Mouse (Mus musculus) stomach, postnatal 0 days (tissue): ENCODE measurements around the gene Dpm2. TPM values are rescaled to one million over a fixed set of nuclear protein-coding genes. Genes with fewer than 3 reads are reported as not detected.

ENCODE experiments used
- ATAC-seq: fragments of 200-750 bp; cut with Nextera tagmentation; 2 replicates; pipeline ENCODE4 v1.8.0; 2017; ENCODE audit not compliant: low FRiP score, low TSS enrichment
- DNase-seq: peaks from one replicate; pipeline ENCODE4 v3.0.0-alpha.2; 2016; ENCODE audit warnings: low spot score
- H3K27ac ChIP-seq: fragments of 300-500 bp; sonication (generic); replicated peaks from 2 replicates; pipeline ENCODE4 v1.5.1; 2014; ENCODE audit warnings: mild to moderate bottlenecking, control low read depth
- H3K27me3 ChIP-seq: fragments of 300-500 bp; sonication (generic); 2 replicates; pipeline ENCODE4 v1.6.1; 2014; ENCODE audit warnings: low read length; ENCODE audit not compliant: control insufficient read depth, insufficient read depth
- H3K36me3 ChIP-seq: fragments of 300-500 bp; sonication (generic); 2 replicates; pipeline ENCODE4 v1.6.1; 2014; ENCODE audit warnings: low read length, mixed read lengths; ENCODE audit not compliant: control insufficient read depth, insufficient read depth
- H3K4me1 ChIP-seq: fragments of 300-500 bp; sonication (generic); replicated peaks from 2 replicates; pipeline ENCODE4 v1.6.1; 2014; ENCODE audit warnings: antibody characterized with exemption; ENCODE audit not compliant: control insufficient read depth, insufficient read depth
- H3K4me2 ChIP-seq: fragments of 300-500 bp; sonication (generic); replicated peaks from 2 replicates; pipeline ENCODE4 v1.6.1; 2014; ENCODE audit warnings: low read depth, mild to moderate bottlenecking, control low read depth, moderate library complexity
- H3K4me3 ChIP-seq: fragments of 300-500 bp; sonication (generic); 2 replicates; pipeline ENCODE4 v1.5.1; 2014; ENCODE audit warnings: low read depth, low read length, control low read depth
- H3K9ac ChIP-seq: fragments of 300-500 bp; sonication (generic); 2 replicates; pipeline ENCODE4 v1.6.1; 2014; ENCODE audit warnings: mild to moderate bottlenecking, low read length, control low read depth, mixed read lengths
- H3K9me3 ChIP-seq: fragments of 300-500 bp; sonication (generic); 2 replicates; pipeline ENCODE4 v1.6.1; 2016; ENCODE audit warnings: low read length; ENCODE audit not compliant: control insufficient read depth
- CTCF ChIP-seq: IDR thresholded peaks from 2 replicates; pipeline ENCODE4 v1.5.1; 2016; ENCODE audit warnings: antibody characterized with exemption, low read depth, mild to moderate bottlenecking, moderate library complexity
- EP300 ChIP-seq: optimal IDR thresholded peaks from 2 replicates; pipeline ENCODE3; 2016; ENCODE audit warnings: antibody characterized with exemption
- WGBS: fragments of 180-500 bp; shearing (Covaris S2); extraction: QIAGEN DNeasy Blood & Tissue Kit; methylation state at CpG from one replicate; pipeline ENCODE4 v1.1.7; 2014; 5-methylcytosine and 5-hydroxymethylcytosine counted together
- polyA plus RNA-seq: library from polyadenylated mRNA; unstranded; fragments of >200 nt; fragmentation: Nextera tagmentation; extraction: Ambion mirVana; gene quantifications from 2 replicates; pipeline ENCODE4 v1.2.1, GENCODE M21; 2015

Dpm2 gene
- polyA plus RNA-seq, 1 experiment from 2014 or later, result 87.5 TPM

- no peaks in the 10 kb centered on the region for H3K27me3 ChIP-seq
- WGBS, result 16% methylated on average over 37 of the region's 55 CpGs
- 0 out of 2 replicates have a peak overlapping the region, but pooled peaks have one; percentile 40 for H3K27ac ChIP-seq
- H3K9me3 ChIP-seq, result no peaks in the 10 kb centered on the region
- DNase-seq, result peak; percentile 80
- H3K36me3 ChIP-seq, result no peaks in the 10 kb centered on the region
- peaks cover 6% of the 10 kb centered on the region for H3K4me1 ChIP-seq
- ATAC-seq, result peak; percentile 76
- peak overlapping the region; percentile 71 for H3K9ac ChIP-seq
- peak overlapping the region; percentile 82 for H3K4me2 ChIP-seq
- no peak for TF ChIP-seq EP300
- TF ChIP-seq CTCF, result peak; percentile 79
- peak overlapping the region; percentile 70 for H3K4me3 ChIP-seq
Measured at GRCm38 (mm10) chr2:32606161-32607142, 35.8 kb downstream of the Dpm2 start.

GRCm38 (mm10) chr2:32607262-32607947, 36.7 kb downstream of the Dpm2 start:
- DNase-seq (no peak), ATAC-seq (peak; percentile 11)
- peaks cover 6% of the 10 kb centered on the region; the same call in 1 of the 2 replicates for H3K4me1 ChIP-seq
- H3K9ac ChIP-seq, result peak overlapping the region; percentile 71
- no peaks in the 10 kb centered on the region for H3K9me3 ChIP-seq
- no peaks in the 10 kb centered on the region for H3K27me3 ChIP-seq
- H3K27ac ChIP-seq, result peak overlapping the region; percentile 73; the same call in 1 of the 2 replicates
- peak overlapping the region; percentile 70 for H3K4me3 ChIP-seq
- no peak for TF ChIP-seq EP300
- TF ChIP-seq CTCF, result no peak
- 4% methylated on average over 34 of the region's 34 CpGs for WGBS
- peak overlapping the region; percentile 82 for H3K4me2 ChIP-seq
- no peaks in the 10 kb centered on the region for H3K36me3 ChIP-seq

GRCm38 (mm10) chr2:32608141-32608777, 37.6 kb downstream of the Dpm2 start:
- Histone ChIP-seq H3K4me1 (peaks cover 6% of the 10 kb centered on the region; the same call in 1 of the 2 replicates), H3K9me3 (no peaks in the 10 kb centered on the region), H3K27me3 (no peaks in the 10 kb centered on the region), H3K9ac (0 out of 2 replicates have a peak overlapping the region, but pooled peaks have one; percentile 23), H3K27ac (peak overlapping the region; percentile 73), H3K4me3 (peak overlapping the region; percentile 70), H3K36me3 (no peaks in the 10 kb centered on the region), H3K4me2 (peak overlapping the region; percentile 82)
- TF ChIP-seq CTCF, result 0 out of 2 replicates have a peak, but pooled peaks have one; percentile 8
- no peak for TF ChIP-seq EP300
- ATAC-seq, result peak; percentile 45
- WGBS, result 9% methylated on average over 25 of the region's 25 CpGs
- DNase-seq, result peak; percentile 57

GRCm38 (mm10) chr2:32608778-32609435, 38.2 kb downstream of the Dpm2 start:
- ATAC-seq (peak; percentile 11; the same call in 1 of the 2 replicates), DNase-seq (no peak)
- TF ChIP-seq EP300, result no peak
- TF ChIP-seq CTCF, result no peak
- H3K27me3 ChIP-seq, result no peaks in the 10 kb centered on the region
- H3K27ac ChIP-seq, result peak overlapping the region; percentile 73
- peak overlapping the region; percentile 70 for H3K4me3 ChIP-seq
- H3K36me3 ChIP-seq, result no peaks in the 10 kb centered on the region
- H3K4me2 ChIP-seq, result peak overlapping the region; percentile 82
- H3K4me1 ChIP-seq, result peaks cover 6% of the 10 kb centered on the region; the same call in 1 of the 2 replicates
- no peaks in the 10 kb centered on the region for H3K9me3 ChIP-seq
- 0 out of 2 replicates have a peak overlapping the region, but pooled peaks have one; percentile 13 for H3K9ac ChIP-seq
- 58% methylated on average over 18 of the region's 18 CpGs for WGBS

- H3K27me3 ChIP-seq, result no peaks in the 10 kb centered on the region
- peak overlapping the region; percentile 45 for H3K27ac ChIP-seq
- WGBS, result 12% methylated on average over 23 of the region's 23 CpGs
- peak overlapping the region; percentile 53 for H3K4me2 ChIP-seq
- peak overlapping the region; percentile 36; the same call in 1 of the 2 replicates for H3K4me3 ChIP-seq
- DNase-seq (peak; percentile 54), ATAC-seq (no peak)
- no peak for TF ChIP-seq EP300
- peak; percentile 69 for TF ChIP-seq CTCF
- peak overlapping the region; percentile 43; the same call in 1 of the 2 replicates for H3K9ac ChIP-seq
- H3K36me3 ChIP-seq, result no peaks in the 10 kb centered on the region
- peaks cover 6% of the 10 kb centered on the region; the same call in 1 of the 2 replicates for H3K4me1 ChIP-seq
- no peaks in the 10 kb centered on the region for H3K9me3 ChIP-seq
Measured at GRCm38 (mm10) chr2:32610610-32611229, 40.1 kb downstream of the Dpm2 start.
